In the genomic region with DNA sequence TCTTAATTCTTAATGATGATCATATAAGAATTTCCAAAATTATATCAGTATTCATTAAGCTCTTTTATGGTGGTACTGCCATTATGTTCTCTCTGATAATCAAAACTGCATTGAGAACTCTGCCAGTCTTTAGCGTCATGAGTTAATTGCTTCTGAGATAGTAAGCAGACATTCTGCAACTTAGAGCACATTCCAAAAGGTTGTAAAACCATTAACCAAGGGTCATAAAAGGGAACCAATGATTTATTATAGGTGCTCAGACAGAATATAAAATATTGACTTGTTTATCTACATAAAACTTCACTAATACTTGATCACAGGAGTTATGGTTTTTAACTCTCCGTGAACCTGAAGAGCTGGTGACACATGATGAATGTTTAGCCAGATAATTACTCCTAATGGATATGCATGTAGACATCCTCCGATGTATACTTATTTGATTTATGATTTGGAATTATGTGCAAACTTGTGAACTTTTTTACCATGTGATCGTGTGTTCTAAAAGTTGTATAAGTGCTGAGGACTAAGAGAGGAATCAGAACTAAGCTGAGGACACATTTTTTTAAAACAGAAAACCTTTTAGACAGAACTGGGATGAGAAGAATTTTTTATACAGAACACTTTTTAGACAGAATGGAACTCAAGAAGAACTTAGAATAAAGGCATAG, we compare ENCODE assay signal across 18 mouse cellular contexts.
"Had no signal": no experiment of that assay in that cellular context is flagged by ENCODE, and none has a peak within 500 bp of the region (broad histone marks: within the 10 kb centered on the region; RNA-seq: fewer than 3 reads in every experiment).

No protein-coding gene starts in this region.

- H3K4me1 ChIP-seq: limb, embryonic 12.5 days; limb, embryonic 15.5 days; midbrain, embryonic 10.5 days; midbrain, embryonic 13.5 days; stomach, embryonic 15.5 days had no signal

- H3K9ac ChIP-seq: limb, embryonic 12.5 days; limb, embryonic 15.5 days; liver, embryonic 14.5 days; liver, postnatal 0 days; lung, embryonic 14.5 days; midbrain, embryonic 13.5 days; stomach, embryonic 15.5 days had no signal

- H3K9me3 ChIP-seq: limb, embryonic 12.5 days; limb, embryonic 15.5 days; midbrain, embryonic 10.5 days; midbrain, embryonic 13.5 days; stomach, embryonic 15.5 days had no signal

- H3K4me3 ChIP-seq: limb, embryonic 12.5 days; limb, embryonic 15.5 days; midbrain, embryonic 10.5 days; midbrain, embryonic 13.5 days; stomach, embryonic 15.5 days had no signal

- H3K4me2 ChIP-seq: limb, embryonic 12.5 days; limb, embryonic 15.5 days; liver, embryonic 11.5 days; lung, embryonic 14.5 days; midbrain, embryonic 13.5 days; stomach, embryonic 15.5 days had no signal

- H3K27me3 ChIP-seq: limb, embryonic 12.5 days; limb, embryonic 15.5 days; midbrain, embryonic 13.5 days; stomach, embryonic 15.5 days had no signal

- DNase-seq: kidney, adult 18-20 months; kidney, postnatal 25 days; left cerebral cortex, postnatal 4 days; liver, postnatal 0 days; lung, embryonic 14.5 days; right cerebral cortex, adult 18-20 months; right cerebral cortex, postnatal 14 days; right cerebral cortex, postnatal 4 days; thymus, postnatal 25 days had no signal

- ATAC-seq: liver, postnatal 0 days; lung, postnatal 0 days; midbrain, embryonic 13.5 days had no signal

- H3K27ac ChIP-seq: limb, embryonic 12.5 days; limb, embryonic 15.5 days; liver, embryonic 14.5 days; macrophage; midbrain, embryonic 10.5 days; midbrain, embryonic 13.5 days; stomach, embryonic 15.5 days had no signal

- H3K36me3 ChIP-seq: limb, embryonic 12.5 days; limb, embryonic 15.5 days; midbrain, embryonic 10.5 days; midbrain, embryonic 13.5 days; stomach, embryonic 15.5 days had no signal
